8 mouse cellular contexts compared by ENCODE assay signal in the genomic region with DNA sequence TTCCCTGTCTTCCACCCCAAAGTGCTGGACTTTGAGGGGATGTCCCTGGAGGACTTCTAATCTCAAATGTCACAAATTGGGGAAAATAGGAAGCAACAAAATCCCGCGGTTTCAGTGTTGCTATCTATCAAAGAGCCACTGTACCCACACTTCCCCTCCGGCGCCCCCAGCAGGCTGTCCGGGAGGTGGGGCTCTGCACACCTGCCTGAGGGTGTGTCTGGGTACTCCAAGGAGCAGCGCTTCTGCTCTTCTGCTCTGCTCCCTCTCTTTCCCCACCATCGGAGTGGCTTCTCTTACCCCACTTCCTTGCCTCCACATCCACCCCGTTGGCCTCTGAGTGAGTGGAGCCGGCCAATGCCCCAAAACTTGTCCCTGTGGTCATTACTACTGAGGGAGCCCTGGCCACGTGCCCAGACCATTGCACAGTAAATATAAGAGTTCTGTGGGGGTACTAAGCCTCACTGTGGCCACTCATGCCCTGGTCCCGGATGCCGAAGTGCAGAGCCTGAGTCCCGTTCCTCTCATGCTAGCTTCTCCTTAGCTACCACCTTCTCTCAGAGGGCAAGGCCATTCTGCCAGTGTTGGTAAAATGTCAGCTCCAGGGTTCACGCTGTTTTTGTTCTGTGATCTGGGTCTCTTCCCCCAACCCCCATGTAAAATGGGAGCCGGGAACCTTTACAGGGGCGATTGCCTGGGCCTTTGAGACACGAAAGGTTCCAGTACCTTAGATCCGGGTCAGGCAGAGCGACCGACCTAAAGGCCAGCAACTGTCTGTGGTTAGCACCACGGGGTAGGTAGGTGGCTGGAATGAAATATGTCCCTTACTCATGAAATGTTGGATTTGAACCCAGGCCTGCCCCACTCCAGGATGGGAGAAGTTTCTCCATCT. TPM values are rescaled to one million over a fixed set of nuclear protein-coding genes. Genes with fewer than 3 reads are reported as not detected.
DNase-seq lines count a peak whose midpoint lies in the region; ATAC-seq and TF ChIP-seq lines count a peak whose summit lies in the region.

No protein-coding gene starts in this region.

- ATAC-seq in heart, embryonic 11.5 days (replicated peaks; ENCODE audit: insufficient number of reproducible peaks, low FRiP score, low TSS enrichment), result no peak
- no peak for ATAC-seq in midbrain, embryonic 11.5 days (ENCODE audit: low FRiP score)

- H3K9ac ChIP-seq in heart, embryonic 11.5 days (ENCODE audit: low read depth, low read length), result peak overlapping the region; percentile 91
- no peak overlapping the region for H3K9ac ChIP-seq in midbrain, embryonic 11.5 days (ENCODE audit: low read length)

- H3K4me3 ChIP-seq in testis, adult 2 months (ENCODE audit: control insufficient read depth, low read depth, low read length), result peak overlapping the region; percentile 59
- peak overlapping the region; percentile 70 for H3K4me3 ChIP-seq in heart, embryonic 11.5 days (ENCODE audit: low read depth, low read length)
- no peak overlapping the region for H3K4me3 ChIP-seq in midbrain, embryonic 11.5 days (ENCODE audit: low read depth, low read length)

- no peak overlapping the region for H3K27ac ChIP-seq in testis, adult 2 months (ENCODE audit: control insufficient read depth, insufficient read depth, low read depth, low read length)
- H3K27ac ChIP-seq in heart, embryonic 11.5 days (ENCODE audit: low read depth, low read length), result peak overlapping the region; percentile 93
- H3K27ac ChIP-seq in midbrain, embryonic 11.5 days (ENCODE audit: low read depth, low read length), result no peak overlapping the region

- WGBS in heart, embryonic 11.5 days (ENCODE audit: insufficient replicate concordance), result 31% methylated on average over 21 of the region's 21 CpGs
- 44% methylated on average over 21 of the region's 21 CpGs for WGBS in midbrain, embryonic 11.5 days

- H3K4me1 ChIP-seq in testis, adult 2 months (ENCODE audit: control insufficient read depth, insufficient read depth, low read length), result peaks cover 11% of the 10 kb centered on the region
- peaks cover 41% of the 10 kb centered on the region for H3K4me1 ChIP-seq in heart, embryonic 11.5 days (ENCODE audit: control insufficient read depth, insufficient read depth, low read length)
- peaks cover 21% of the 10 kb centered on the region for H3K4me1 ChIP-seq in midbrain, embryonic 11.5 days (ENCODE audit: control insufficient read depth, insufficient read depth, low read length)

- TF ChIP-seq POLR2A in testis, adult 2 months (IDR thresholded peaks at IDR 0.05; ENCODE audit: control insufficient read depth, low read depth, low read length), result no peak

- H3K36me3 ChIP-seq in testis, adult 2 months (ENCODE audit: control insufficient read depth, insufficient read depth, low read length), result no peaks in the 10 kb centered on the region
- no peaks in the 10 kb centered on the region; the same call in 1 of the 2 replicates for H3K36me3 ChIP-seq in heart, embryonic 11.5 days (ENCODE audit: control insufficient read depth, insufficient read depth, low read length)
- no peaks in the 10 kb centered on the region for H3K36me3 ChIP-seq in midbrain, embryonic 11.5 days (ENCODE audit: control insufficient read depth, insufficient read depth, low read length)

- H3K9me3 ChIP-seq in heart, embryonic 11.5 days (replicated peaks; ENCODE audit: control insufficient read depth, low read length), result no peaks in the 10 kb centered on the region
- H3K9me3 ChIP-seq in midbrain, embryonic 11.5 days (ENCODE audit: control insufficient read depth, low read length), result no peaks in the 10 kb centered on the region

- no peak for TF ChIP-seq CTCF in testis, adult 2 months (IDR thresholded peaks at IDR 0.05; ENCODE audit: control insufficient read depth, insufficient read depth, insufficient replicate concordance, low read depth, low read length)

- peak overlapping the region; percentile 78 for H3K4me2 ChIP-seq in heart, embryonic 11.5 days
- H3K4me2 ChIP-seq in midbrain, embryonic 11.5 days, result peak overlapping the region; percentile 85; the same call in 1 of the 2 replicates

- H3K27me3 ChIP-seq in testis, adult 2 months (ENCODE audit: control insufficient read depth, insufficient read depth, low read length), result no peaks in the 10 kb centered on the region; the same call in 1 of the 2 replicates
- peaks cover 4% of the 10 kb centered on the region for H3K27me3 ChIP-seq in heart, embryonic 11.5 days (ENCODE audit: control insufficient read depth, insufficient read depth, low read length)
- peaks cover 31% of the 10 kb centered on the region for H3K27me3 ChIP-seq in midbrain, embryonic 11.5 days (ENCODE audit: control insufficient read depth, insufficient read depth, low read length)

- DNase-seq in testis, postnatal 14 days (ENCODE audit: low spot score), result no peak
- peak; percentile 53 for DNase-seq in kidney, postnatal 14 days
- peak; percentile 91 for DNase-seq in midbrain, embryonic 11.5 days (ENCODE audit: low spot score, missing footprints)
- no peak for DNase-seq in urinary bladder, postnatal 36 days (ENCODE audit: low spot score in 2 of 2)
- no peak for DNase-seq in layer of hippocampus, postnatal 14 days (ENCODE audit: low spot score in 2 of 2)
- no peak for DNase-seq in right cerebral cortex, postnatal 4 days

RNA-seq across cellular contexts. Expression of gene Cdc42ep1, which starts 1.4 kb away (rescaled TPM):
- 2.5 and 2.9 TPM in 2 replicates for polyA plus RNA-seq in testis, adult 2 months (2012; rRNA removed)
- polyA plus RNA-seq in heart, embryonic 11.5 days (2014; fragmentation: Nextera tagmentation; extraction: Ambion mirVana), result 24.1 and 29.7 TPM in 2 replicates
- 6.4 and 9.0 TPM in 2 replicates for polyA plus RNA-seq in midbrain, embryonic 11.5 days (2014; fragmentation: Nextera tagmentation; extraction: Ambion mirVana)
- 10 to 100 TPM in 1 of 2 experiments, 1 to 10 TPM in 1; 9.9 to 10.5 TPM for total RNA-seq in layer of hippocampus, postnatal 14 days (2021)

RNA-seq across cellular contexts. Expression of gene Lgals2, which starts 11.5 kb away (rescaled TPM):
- 2.2 and 2.8 TPM in 2 replicates for polyA plus RNA-seq in testis, adult 2 months (2012; rRNA removed)
- polyA plus RNA-seq in heart, embryonic 11.5 days (2014; fragmentation: Nextera tagmentation; extraction: Ambion mirVana), result 0.49 TPM in 1 of 2 replicates, not detected in the other
- not detected in 2 replicates for polyA plus RNA-seq in midbrain, embryonic 11.5 days (2014; fragmentation: Nextera tagmentation; extraction: Ambion mirVana)
- not detected for total RNA-seq in layer of hippocampus, postnatal 14 days (2021)

RNA-seq across cellular contexts. Expression of gene Gga1, which starts 33.2 kb away (rescaled TPM):
- 69.9 and 82.1 TPM in 2 replicates for polyA plus RNA-seq in testis, adult 2 months (2012; rRNA removed)
- 29.3 and 31.7 TPM in 2 replicates for polyA plus RNA-seq in heart, embryonic 11.5 days (2014; fragmentation: Nextera tagmentation; extraction: Ambion mirVana)
- 20.5 and 25.7 TPM in 2 replicates for polyA plus RNA-seq in midbrain, embryonic 11.5 days (2014; fragmentation: Nextera tagmentation; extraction: Ambion mirVana)
- 10 to 100 TPM; 51.3 to 52.4 TPM for total RNA-seq in layer of hippocampus, postnatal 14 days (2021)

RNA-seq across cellular contexts. Expression of gene Card10, which starts 41.0 kb away (rescaled TPM):
- polyA plus RNA-seq in testis, adult 2 months (2012; rRNA removed), result 5.0 and 5.9 TPM in 2 replicates
- polyA plus RNA-seq in heart, embryonic 11.5 days (2014; fragmentation: Nextera tagmentation; extraction: Ambion mirVana), result 3.7 and 4.2 TPM in 2 replicates
- 1.3 and 1.5 TPM in 2 replicates for polyA plus RNA-seq in midbrain, embryonic 11.5 days (2014; fragmentation: Nextera tagmentation; extraction: Ambion mirVana)
- 1 to 10 TPM; 4.8 to 4.9 TPM for total RNA-seq in layer of hippocampus, postnatal 14 days (2021)

RNA-seq across cellular contexts. Expression of gene Gm49510, which starts 55.6 kb away (rescaled TPM):
- not detected in 2 replicates for polyA plus RNA-seq in testis, adult 2 months (2012; rRNA removed)
- polyA plus RNA-seq in heart, embryonic 11.5 days (2014; fragmentation: Nextera tagmentation; extraction: Ambion mirVana), result 0.23 and 0.47 TPM in 2 replicates
- polyA plus RNA-seq in midbrain, embryonic 11.5 days (2014; fragmentation: Nextera tagmentation; extraction: Ambion mirVana), result 0.11 TPM in 1 of 2 replicates, not detected in the other
- under 1 TPM in 1 of 2 experiments, not detected in 1; 0.25 TPM for total RNA-seq in layer of hippocampus, postnatal 14 days (2021)

Comparison
In these comparisons a context has a peak if more than half of its experiments do, and no peak if none do; other contexts are left out.
1. DNase-seq: peak in kidney, postnatal 14 days (single experiment) and midbrain, embryonic 11.5 days (single experiment); none in testis, postnatal 14 days (single experiment), urinary bladder, postnatal 36 days (0 of 2), layer of hippocampus, postnatal 14 days (0 of 2) and right cerebral cortex, postnatal 4 days (single experiment).